Mouse (Mus musculus): ENCODE results near the gene Supt7l.

DNA sequence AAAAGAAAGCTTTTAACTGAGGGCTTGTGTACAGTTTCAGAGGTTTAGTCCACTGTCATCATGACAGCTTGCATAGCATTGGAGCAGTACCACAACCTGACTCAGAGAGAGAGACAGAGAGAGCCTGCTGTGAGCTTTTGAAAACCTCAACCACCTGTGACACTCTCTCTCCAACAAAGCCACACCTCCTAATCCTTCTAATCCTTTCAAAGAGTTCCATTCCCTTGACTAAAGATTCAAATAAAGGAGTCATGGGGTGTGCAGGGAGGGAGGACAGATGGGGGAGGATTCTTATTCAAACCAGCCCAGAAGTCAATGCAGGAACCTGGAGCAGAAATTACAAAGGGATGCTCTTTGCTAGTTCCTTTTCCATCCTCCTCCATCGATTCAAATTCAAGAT is 35.6 kb downstream of the Supt7l start:
- no peak for TF ChIP-seq CTCF (IDR thresholded peaks at IDR 0.05)
- TF ChIP-seq EP300 (IDR thresholded peaks at IDR 0.05): no peak

Data from lung, postnatal 0 days (tissue).